Mouse (Mus musculus) heart, embryonic 11.5 days (tissue): Measurements from ENCODE around the gene Dld. TPM values are rescaled to one million over a fixed set of nuclear protein-coding genes. Genes with fewer than 3 reads are reported as not detected.
A peak's percentile ranks its signal among the peaks of the same experiment; 100 is the strongest.

ENCODE experiments used
- ATAC-seq: fragments of 200-750 bp; cut with Nextera tagmentation; replicated peaks from 2 replicates; pipeline ENCODE4 v1.8.0; 2017; ENCODE audit warnings: moderate library complexity; ENCODE audit not compliant: insufficient number of reproducible peaks, low FRiP score, low TSS enrichment
- H3K27ac ChIP-seq: fragments of 300-500 bp; sonication (generic); 2 replicates; pipeline ENCODE4 v1.5.1; 2014; ENCODE audit warnings: mild to moderate bottlenecking, low read depth, low read length
- H3K27me3 ChIP-seq: fragments of 300-500 bp; sonication (generic); 2 replicates; pipeline ENCODE4 v1.6.1; 2014; ENCODE audit warnings: mild to moderate bottlenecking, low read length, mixed read lengths; ENCODE audit not compliant: control insufficient read depth, insufficient read depth
- H3K36me3 ChIP-seq: fragments of 300-500 bp; sonication (generic); 2 replicates; pipeline ENCODE4 v1.6.1; 2014; ENCODE audit warnings: mild to moderate bottlenecking, low read length, moderate library complexity, mixed read lengths; ENCODE audit not compliant: control insufficient read depth, insufficient read depth
- H3K4me1 ChIP-seq: fragments of 300-500 bp; sonication (generic); 2 replicates; pipeline ENCODE4 v1.6.1; 2014; ENCODE audit warnings: low read length; ENCODE audit not compliant: control insufficient read depth, insufficient read depth
- H3K4me2 ChIP-seq: fragments of 300-500 bp; sonication (generic); 2 replicates; pipeline ENCODE4 v1.6.1; 2014; ENCODE audit warnings: mild to moderate bottlenecking, moderate library complexity
- H3K4me3 ChIP-seq: fragments of 300-500 bp; sonication (generic); 2 replicates; pipeline ENCODE4 v1.5.1; 2014; ENCODE audit warnings: low read depth, low read length
- H3K9ac ChIP-seq: fragments of 300-500 bp; sonication (generic); 2 replicates; pipeline ENCODE4 v1.6.1; 2014; ENCODE audit warnings: mild to moderate bottlenecking, low read depth, low read length, moderate library complexity
- H3K9me3 ChIP-seq: fragments of 300-500 bp; sonication (generic); replicated peaks from 2 replicates; pipeline ENCODE4 v1.6.1; 2016; ENCODE audit warnings: low read length; ENCODE audit not compliant: control insufficient read depth
- WGBS: fragments of 180-500 bp; shearing (Covaris S2); extraction: QIAGEN DNeasy Blood & Tissue Kit; methylation state at CpG from one replicate; pipeline ENCODE4 v1.1.7; 2014; ENCODE audit not compliant: insufficient replicate concordance; 5-methylcytosine and 5-hydroxymethylcytosine counted together
- polyA plus RNA-seq: library from polyadenylated mRNA; unstranded; fragments of >200 nt; fragmentation: Nextera tagmentation; extraction: Ambion mirVana; gene quantifications from 2 replicates; pipeline ENCODE4 v1.2.1, GENCODE M21; 2014

Gene Dld
- 207 and 218 TPM in 2 replicates for polyA plus RNA-seq

- H3K27me3 ChIP-seq: no peaks in the 10 kb centered on the region
- peak within 1 kb of the TSS; percentile 74 for H3K4me2 ChIP-seq
- 5% methylated on average over 65 of the region's 66 CpGs for WGBS
- peak within 1 kb of the TSS; percentile 96 for H3K9ac ChIP-seq
- peak within 1 kb of the TSS; percentile 95 for H3K4me3 ChIP-seq
- H3K27ac ChIP-seq: peak within 1 kb of the TSS; percentile 83
- ATAC-seq: peak; percentile 97
- peaks cover 4% of the 10 kb centered on the region for H3K4me1 ChIP-seq
- H3K9me3 ChIP-seq: no peaks in the 10 kb centered on the region
- peaks cover 4% of the 10 kb centered on the region for H3K36me3 ChIP-seq
Measured at GRCm38 (mm10) chr12:31350944-31351928, at the start of gene Dld. Gene Dld, minus strand, starts transcription at chr12:31351453.

GRCm38 (mm10) chr12:31400821-31401220, 49.6 kb upstream of the Dld start:
- Histone ChIP-seq H3K9me3 (no peaks in the 10 kb centered on the region), H3K9ac (no peak overlapping the region), H3K4me2 (no peak overlapping the region), H3K4me3 (no peak overlapping the region), H3K4me1 (no peaks in the 10 kb centered on the region), H3K27ac (no peak overlapping the region), H3K36me3 (no peaks in the 10 kb centered on the region), H3K27me3 (no peaks in the 10 kb centered on the region)
- 76% methylated on average over 1 of the region's 1 CpGs for WGBS
- ATAC-seq: no peak

DNA sequence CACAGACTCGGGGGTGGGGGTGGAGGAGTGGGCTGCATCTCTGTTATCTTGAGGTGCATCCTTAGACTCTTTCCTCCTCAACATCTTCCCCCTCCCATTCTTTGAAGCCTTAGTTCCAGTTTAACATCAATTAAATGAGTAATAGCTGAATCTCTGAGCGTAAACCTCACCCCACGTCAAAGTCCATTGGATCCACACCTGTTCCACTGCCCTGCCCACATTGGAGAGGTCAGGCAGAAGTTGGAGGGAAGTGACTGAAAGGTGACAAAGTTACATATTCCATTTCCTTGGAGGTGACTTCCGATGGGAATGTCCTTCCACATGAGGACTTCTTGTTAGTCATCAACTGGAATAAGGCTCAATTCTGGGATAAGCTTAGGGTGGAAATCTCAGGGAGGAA, 46.5 kb upstream of the Dld start:
- no peak for ATAC-seq
- H3K9me3 ChIP-seq: no peaks in the 10 kb centered on the region
- H3K9ac ChIP-seq: no peak overlapping the region
- H3K4me3 ChIP-seq: no peak overlapping the region
- 77% methylated on average over 4 of the region's 4 CpGs for WGBS
- no peaks in the 10 kb centered on the region for H3K27me3 ChIP-seq
- H3K27ac ChIP-seq: no peak overlapping the region
- H3K36me3 ChIP-seq: no peaks in the 10 kb centered on the region
- H3K4me2 ChIP-seq: no peak overlapping the region
- H3K4me1 ChIP-seq: no peaks in the 10 kb centered on the region

GRCm38 (mm10) chr12:31395895-31396294, 44.6 kb upstream of the Dld start:
- H3K36me3 ChIP-seq: no peaks in the 10 kb centered on the region
- no peak overlapping the region for H3K4me3 ChIP-seq
- H3K27ac ChIP-seq: no peak overlapping the region
- no peaks in the 10 kb centered on the region for H3K9me3 ChIP-seq
- no peaks in the 10 kb centered on the region for H3K4me1 ChIP-seq
- WGBS: 94% methylated on average over 1 of the region's 1 CpGs
- no peaks in the 10 kb centered on the region for H3K27me3 ChIP-seq
- no peak overlapping the region for H3K4me2 ChIP-seq
- no peak for ATAC-seq
- H3K9ac ChIP-seq: no peak overlapping the region

GRCm38 (mm10) chr12:31391696-31392095, 40.4 kb upstream of the Dld start:
- Histone ChIP-seq H3K9ac (no peak overlapping the region), H3K4me1 (no peaks in the 10 kb centered on the region), H3K27ac (no peak overlapping the region), H3K27me3 (no peaks in the 10 kb centered on the region), H3K4me3 (no peak overlapping the region), H3K4me2 (no peak overlapping the region), H3K36me3 (no peaks in the 10 kb centered on the region), H3K9me3 (no peaks in the 10 kb centered on the region)
- no peak for ATAC-seq
- 94% methylated on average over 12 of the region's 12 CpGs for WGBS

DNA sequence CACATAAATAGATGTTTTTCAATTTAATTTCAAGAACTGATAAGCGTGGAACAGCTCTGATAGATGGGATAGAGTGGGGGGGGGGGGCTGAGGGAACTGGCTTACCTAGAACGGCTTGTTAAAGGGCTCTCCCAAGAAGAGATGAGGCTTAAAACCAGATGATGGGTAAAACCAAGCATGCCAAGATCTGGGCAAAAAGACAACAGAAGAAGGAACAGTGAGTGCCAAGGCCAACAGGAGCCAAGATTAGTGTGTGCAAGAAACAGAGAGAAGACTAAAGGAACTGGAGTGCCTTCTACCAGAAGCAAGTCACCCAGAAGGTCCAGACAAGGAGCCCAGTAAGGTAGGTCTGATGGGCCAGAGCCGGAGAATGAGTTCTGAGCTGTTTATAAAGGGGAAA, 39.3 kb upstream of the Dld start, which contains the start of gene Slc26a3:
Gene Slc26a3 (plus strand): TSS at position 301 of the 400 bp plus-strand sequence.
- ATAC-seq: no peak
- H3K9me3 ChIP-seq: no peaks in the 10 kb centered on the region
- H3K27me3 ChIP-seq: no peaks in the 10 kb centered on the region
- H3K27ac ChIP-seq: no peak within 1 kb of the TSS
- no peaks in the 10 kb centered on the region for H3K36me3 ChIP-seq
- H3K4me1 ChIP-seq: no peaks in the 10 kb centered on the region
- H3K9ac ChIP-seq: no peak within 1 kb of the TSS
- WGBS: 82% methylated on average over 3 of the region's 3 CpGs
- no peak within 1 kb of the TSS for H3K4me3 ChIP-seq
- H3K4me2 ChIP-seq: no peak within 1 kb of the TSS

GRCm38 (mm10) chr12:31387303-31387702, 36.0 kb upstream of the Dld start:
- Histone ChIP-seq H3K36me3 (no peaks in the 10 kb centered on the region), H3K27me3 (no peaks in the 10 kb centered on the region), H3K4me3 (no peak overlapping the region), H3K4me2 (no peak overlapping the region), H3K9ac (no peak overlapping the region), H3K4me1 (no peaks in the 10 kb centered on the region), H3K9me3 (no peaks in the 10 kb centered on the region), H3K27ac (no peak overlapping the region)
- ATAC-seq: no peak
- 27% methylated on average over 3 of the region's 3 CpGs for WGBS

- no peak overlapping the region for H3K4me2 ChIP-seq
- no peak overlapping the region for H3K9ac ChIP-seq
- no peaks in the 10 kb centered on the region for H3K36me3 ChIP-seq
- no peak for ATAC-seq
- no peak overlapping the region for H3K27ac ChIP-seq
- H3K4me3 ChIP-seq: no peak overlapping the region
- no peaks in the 10 kb centered on the region for H3K9me3 ChIP-seq
- peaks cover 2% of the 10 kb centered on the region; the same call in 1 of the 2 replicates for H3K4me1 ChIP-seq
- H3K27me3 ChIP-seq: no peaks in the 10 kb centered on the region
- 64% methylated on average over 2 of the region's 2 CpGs for WGBS
Measured at GRCm38 (mm10) chr12:31382451-31382850, 31.2 kb upstream of the Dld start.
